Mouse (Mus musculus) CH12.LX (cell line): ENCODE measurements around the gene Cldn13. TPM values are rescaled to one million over a fixed set of nuclear protein-coding genes. Genes with fewer than 3 reads are reported as not detected.

Experiments
- DNase-seq: peaks from one replicate; pipeline ENCODE4 v3.0.0-alpha.2; 2013; ENCODE audit errors: extremely low read depth
- H3K27ac ChIP-seq: 2 replicates; pipeline ENCODE4 v1.5.1; 2012; ENCODE audit warnings: low read depth, mild to moderate bottlenecking, control low read depth, moderate library complexity; ENCODE audit not compliant: insufficient read depth
- H3K27me3 ChIP-seq: replicated peaks from 2 replicates; pipeline ENCODE3; 2012; ENCODE audit warnings: inconsistent platforms
- H3K36me3 ChIP-seq, 2 experiments: replicated peaks in 1 of 2; 2 replicates each; pipeline versions ENCODE3 to v1.6.1; 2012; ENCODE audit warnings: inconsistent platforms in 1 of 2, low read length in 1 of 2, mild to moderate bottlenecking in 1 of 2, mixed read lengths in 1 of 2, moderate library complexity in 1 of 2; ENCODE audit not compliant: control insufficient read depth in 1 of 2, insufficient read depth in 1 of 2
- H3K4me1 ChIP-seq, 2 experiments: 2 replicates each; pipeline ENCODE4 v1.6.1; 2012; ENCODE audit warnings: inconsistent platforms in 1 of 2, moderate library complexity in 1 of 2; ENCODE audit not compliant: insufficient read depth in 2 of 2, control insufficient read depth in 1 of 2
- H3K4me2 ChIP-seq: 2 replicates; pipeline ENCODE4 v1.6.1; 2012; ENCODE audit warnings: low read depth, mild to moderate bottlenecking, control low read depth; ENCODE audit not compliant: poor library complexity, insufficient read depth, severe bottlenecking
- H3K4me3 ChIP-seq, 3 experiments: fragments of 150-350 bp in 1 of 3; sonication (generic) in 1 of 3; replicated peaks in 1 of 3; 2 replicates each; pipeline versions ENCODE3 to v1.5.1; 2011 to 2012; ENCODE audit warnings: low read depth in 2 of 3, low read length in 2 of 3, mild to moderate bottlenecking in 2 of 3, moderate library complexity in 2 of 3, control low read depth in 1 of 3, improper control_type of control experiment in 1 of 3, inconsistent platforms in 1 of 3, mixed read lengths in 1 of 3; ENCODE audit not compliant: poor library complexity in 1 of 3
- H3K79me2 ChIP-seq: replicated peaks from 2 replicates; pipeline ENCODE4 v1.6.1; 2012; ENCODE audit warnings: mild to moderate bottlenecking, moderate library complexity; ENCODE audit not compliant: control insufficient read depth, poor library complexity, insufficient read depth, severe bottlenecking; ENCODE audit errors: extremely low read depth
- H3K9ac ChIP-seq: 2 replicates; pipeline ENCODE4 v1.6.1; 2012; ENCODE audit warnings: low read depth, mild to moderate bottlenecking, control low read depth, moderate library complexity; ENCODE audit not compliant: insufficient read depth
- H3K9me3 ChIP-seq: replicated peaks from 2 replicates; pipeline ENCODE3; 2012; ENCODE audit warnings: low read length, inconsistent platforms, mixed read lengths
- BHLHE40 ChIP-seq: IDR thresholded peaks from 2 replicates; pipeline ENCODE4 v1.6.1; 2011; ENCODE audit warnings: mild to moderate bottlenecking, low read depth, low read length, improper control_type of control experiment
- CHD2 ChIP-seq: IDR thresholded peaks from 2 replicates; pipeline ENCODE4 v1.6.1; 2011; ENCODE audit warnings: low read length, improper control_type of control experiment
- CTCF ChIP-seq, 2 experiments: IDR thresholded peaks in 1 of 2; conservative IDR thresholded peaks in 1 of 2; 2 replicates each; pipeline ENCODE4 v1.5.1; 2011 to 2012; ENCODE audit warnings: low read depth in 2 of 2, low read length in 2 of 2, improper control_type of control experiment in 1 of 2, inconsistent platforms in 1 of 2, mild to moderate bottlenecking in 1 of 2, moderate library complexity in 1 of 2
- E2F4 ChIP-seq: IDR thresholded peaks from 2 replicates; pipeline ENCODE4 v1.6.1; 2011; ENCODE audit warnings: low read depth, low read length, improper control_type of control experiment; ENCODE audit not compliant: insufficient replicate concordance
- ELF1 ChIP-seq: IDR thresholded peaks from 2 replicates; pipeline ENCODE4 v1.6.1; 2014; ENCODE audit warnings: low read depth, mild to moderate bottlenecking, inconsistent platforms, low read length, improper control_type of control experiment
- EP300 ChIP-seq: IDR thresholded peaks from 2 replicates; pipeline ENCODE4 v1.6.1; 2011; ENCODE audit warnings: low read length, improper control_type of control experiment
- ETS1 ChIP-seq: conservative IDR thresholded peaks from 2 replicates; pipeline ENCODE4 v1.6.1; 2012; ENCODE audit warnings: low read depth, mild to moderate bottlenecking, inconsistent platforms, low read length, improper control_type of control experiment, moderate library complexity
- HCFC1 ChIP-seq: IDR thresholded peaks from 2 replicates; pipeline ENCODE4 v1.6.1; 2012; ENCODE audit warnings: low read depth, mild to moderate bottlenecking, inconsistent platforms, low read length, improper control_type of control experiment
- IRF4 ChIP-seq: IDR thresholded peaks from 2 replicates; pipeline ENCODE4 v1.6.1; 2014; ENCODE audit warnings: low read depth, mild to moderate bottlenecking, inconsistent platforms, low read length, improper control_type of control experiment
- JUN ChIP-seq: IDR thresholded peaks from 2 replicates; pipeline ENCODE4 v1.6.1; 2011; ENCODE audit warnings: low read depth, mild to moderate bottlenecking, low read length, improper control_type of control experiment, moderate library complexity; ENCODE audit not compliant: insufficient read depth
- JUND ChIP-seq: conservative IDR thresholded peaks from 2 replicates; pipeline ENCODE4 v1.6.1; 2011; ENCODE audit warnings: low read depth, low read length, improper control_type of control experiment
- MAFK ChIP-seq: IDR thresholded peaks from 2 replicates; pipeline ENCODE4 v1.6.1; 2011; ENCODE audit warnings: low read length, improper control_type of control experiment; ENCODE audit not compliant: insufficient replicate concordance
- MEF2A ChIP-seq: IDR thresholded peaks from 2 replicates; pipeline ENCODE4 v1.6.1; 2014; ENCODE audit warnings: low read depth, mild to moderate bottlenecking, inconsistent platforms, low read length, improper control_type of control experiment, borderline replicate concordance
- MXI1 ChIP-seq: IDR thresholded peaks from 2 replicates; pipeline ENCODE4 v1.6.1; 2011; ENCODE audit warnings: mild to moderate bottlenecking, low read depth, low read length, improper control_type of control experiment
- MYC ChIP-seq: IDR thresholded peaks from 2 replicates; pipeline ENCODE4 v1.6.1; 2011; ENCODE audit warnings: low read depth, mild to moderate bottlenecking, improper control_type of control experiment, low read length
- NELFE ChIP-seq: IDR thresholded peaks from 2 replicates; pipeline ENCODE4 v1.6.1; 2011; ENCODE audit warnings: low read depth, low read length, improper control_type of control experiment
- PAX5 ChIP-seq: IDR thresholded peaks from 2 replicates; pipeline ENCODE4 v1.6.1; 2012; ENCODE audit warnings: low read length, inconsistent platforms, mixed read lengths
- POLR2A ChIP-seq: IDR thresholded peaks from 2 replicates; pipeline ENCODE4 v1.6.1; 2011; ENCODE audit warnings: low read depth, mild to moderate bottlenecking, improper control_type of control experiment, low read length
- POLR2AphosphoS2 ChIP-seq: IDR thresholded peaks from 2 replicates; pipeline ENCODE4 v1.6.1; 2011; ENCODE audit warnings: low read depth, low read length, improper control_type of control experiment
- RAD21 ChIP-seq: IDR thresholded peaks from 2 replicates; pipeline ENCODE4 v1.6.1; 2011; ENCODE audit warnings: low read depth, mild to moderate bottlenecking, low read length, improper control_type of control experiment, moderate library complexity
- RCOR1 ChIP-seq: conservative IDR thresholded peaks from 2 replicates; pipeline ENCODE4 v1.6.1; 2012; ENCODE audit warnings: low read depth, mild to moderate bottlenecking, inconsistent platforms, low read length, improper control_type of control experiment
- SIN3A ChIP-seq: IDR thresholded peaks from 2 replicates; pipeline ENCODE4 v1.6.1; 2012; ENCODE audit warnings: low read length, improper control_type of control experiment, inconsistent platforms
- SMC3 ChIP-seq: IDR thresholded peaks from 2 replicates; pipeline ENCODE4 v1.6.1; 2011; ENCODE audit warnings: low read depth, low read length, improper control_type of control experiment
- TCF12 ChIP-seq: IDR thresholded peaks from 2 replicates; pipeline ENCODE4 v1.6.1; 2014; ENCODE audit warnings: low read depth, mild to moderate bottlenecking, inconsistent platforms, low read length, improper control_type of control experiment
- USF1 ChIP-seq: IDR thresholded peaks from 2 replicates; pipeline ENCODE4 v1.6.1; 2014; ENCODE audit warnings: low read depth, mild to moderate bottlenecking, inconsistent platforms, low read length, improper control_type of control experiment
- USF2 ChIP-seq: conservative IDR thresholded peaks from 2 replicates; pipeline ENCODE4 v1.6.1; 2011; ENCODE audit warnings: low read depth, low read length, improper control_type of control experiment
- ZC3H11A ChIP-seq: IDR thresholded peaks from 2 replicates; pipeline ENCODE4 v1.6.1; 2012; ENCODE audit warnings: low read depth, mild to moderate bottlenecking, inconsistent platforms, low read length, improper control_type of control experiment
- ZMIZ1 ChIP-seq: IDR thresholded peaks from 2 replicates; pipeline ENCODE4 v1.6.1; 2012; ENCODE audit warnings: low read depth, mild to moderate bottlenecking, inconsistent platforms, low read length, improper control_type of control experiment
- ZNF384 ChIP-seq: IDR thresholded peaks from 2 replicates; pipeline ENCODE4 v1.6.1; 2012; ENCODE audit warnings: low read depth, low read length, improper control_type of control experiment, inconsistent platforms
- dilution Hi-C: fragments of 300-500 bp; cut with MboI; formaldehyde crosslinking; loops from 2 replicates; pipeline ENCODE4 v1.14.3; 2020; ENCODE audit warnings: low sequenced_read_pairs; ENCODE audit not compliant: extremely low pct_unique_long_range_greater_than_20kb, extremely low pct_ligation_motif_present
- in situ Hi-C: fragments of 300-500 bp; cut with MboI; formaldehyde crosslinking; loops from 3 replicates; pipeline ENCODE4 v1.14.3; 2019; ENCODE audit warnings: low sequenced_read_pairs, low pct_ligation_motif_present, low pct_unique_long_range_greater_than_20kb, mixed read lengths
- polyA plus RNA-seq: library from polyadenylated mRNA; unstranded; fragments of >175 nt; gene quantifications from 2 replicates; pipeline ENCODE4 v1.2.1, GENCODE M21; 2012; ENCODE audit warnings: low read depth; ENCODE audit not compliant: insufficient read length
- total RNA-seq, 2 experiments: library from RNA; depleted of rRNA; stranded (reverse); fragments of 300-350 nt in 1 of 2; fragments of >200 nt in 1 of 2; gene quantifications; 2 replicates each; pipeline ENCODE4 v1.2.3; 2012 to 2014

Cldn13 gene
- total and polyA plus RNA-seq, 3 experiments = not detected

- in situ Hi-C loops (loop anchor here (25.0 kb wide), 2 partner anchors 170 to 205 kb away; partner anchors contain the start of gene Eln), dilution Hi-C loops (no loop called here)
- Histone ChIP-seq H3K36me3 (no peaks in the 10 kb centered on the region), H3K27me3 (peaks cover 56% of the 10 kb centered on the region), H3K9me3 (peaks cover 5% of the 10 kb centered on the region), H3K4me3 (no peak overlapping the region), H3K4me2 (no peak overlapping the region; the same call in 1 of the 2 replicates), H3K27ac (no peak overlapping the region), H3K4me1 (peaks cover 0 to 2% of the 10 kb centered on the region in 2 experiments; a peak in 1 of 4 replicates), H3K9ac (no peak overlapping the region), H3K79me2 (no peaks in the 10 kb centered on the region)
- DNase-seq = peak; percentile 87
- peak; percentile 20; the same call in 1 of the 2 replicates for TF ChIP-seq ELF1
- TF ChIP-seq CTCF (conservative IDR thresholded peaks at IDR 0.05 in 1 of 2, IDR thresholded peaks at IDR 0.05 in 1 of 2; ENCODE audit: low read depth in 2 of 2, low read length in 2 of 2) = peak; percentile 91 to 98
- TF ChIP-seq RAD21 = peak; percentile 91
- peak; percentile 37; the same call in 1 of the 2 replicates for TF ChIP-seq NELFE
- peak; percentile 78 for TF ChIP-seq MYC
- no peak for TF ChIP-seq USF1
- TF ChIP-seq IRF4 = peak; percentile 5; the same call in 1 of the 2 replicates
- TF ChIP-seq CHD2 = no peak
- no peak for TF ChIP-seq PAX5
- TF ChIP-seq BHLHE40 = peak; percentile 54; the same call in 1 of the 2 replicates
- TF ChIP-seq ZC3H11A = peak; percentile 64
- TF ChIP-seq USF2 = no peak
- TF ChIP-seq SMC3 = peak; percentile 96
These were observed 8.2 kb downstream of the Cldn13 start for GRCm38 (mm10) chr5:134907135-134907534.

DNA sequence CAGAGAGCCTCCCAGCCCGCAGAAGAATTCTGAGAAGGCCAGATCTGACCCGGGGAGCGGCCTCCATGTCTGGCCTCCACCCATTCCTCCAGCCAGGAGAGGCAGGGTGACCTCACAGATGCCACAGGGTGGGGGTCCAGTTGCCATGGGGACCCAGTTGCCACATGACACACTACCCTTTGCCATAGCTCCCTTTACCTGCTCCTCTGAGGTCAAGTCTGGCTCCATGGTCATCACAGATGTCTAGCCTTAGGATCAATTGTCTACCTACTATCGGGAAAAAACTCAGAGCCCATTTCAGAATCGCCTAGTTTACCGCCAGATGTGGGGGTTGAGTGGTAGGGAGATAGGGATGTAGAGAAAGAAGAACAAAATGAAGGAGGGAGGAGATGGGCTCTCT lies 8.7 kb downstream of the Cldn13 start, which contains the start of gene Tmem270:
Gene Tmem270 (minus strand): TSS at position 101 of the 400 bp plus-strand sequence.
- in situ Hi-C loops = loop anchor here (25.0 kb wide), 2 partner anchors 169 to 206 kb away; partner anchors contain the start of gene Eln

More for the DNA sequence above, 8.7 kb downstream of the Cldn13 start, which contains the start of gene Tmem270:
- Histone ChIP-seq H3K79me2 (no peaks in the 10 kb centered on the region), H3K9ac (no peak within 1 kb of the TSS), H3K27me3 (peaks cover 56% of the 10 kb centered on the region), H3K36me3 (no peaks in the 10 kb centered on the region)
- TF ChIP-seq JUND (no peak), MAFK (no peak), HCFC1 (no peak), RCOR1 (no peak), MEF2A (no peak), USF2 (no peak), USF1 (no peak), RAD21 (no peak), ETS1 (no peak), POLR2AphosphoS2 (no peak), POLR2A (no peak), MXI1 (no peak), JUN (no peak), TCF12 (no peak), E2F4 (no peak), ZNF384 (no peak), ZMIZ1 (no peak), EP300 (no peak), SIN3A (no peak)
- TF ChIP-seq, all 38 proteins: peak for 0
- Histone ChIP-seq H3K27ac (no peak within 1 kb of the TSS), H3K9me3 (peaks cover 5% of the 10 kb centered on the region), H3K4me3 (peak within 1 kb of the TSS in 1 of 3 experiments; percentile 18), H3K4me1 (peaks cover 0 to 2% of the 10 kb centered on the region in 2 experiments; a peak in 1 of 4 replicates), H3K4me2 (no peak within 1 kb of the TSS; the same call in 1 of the 2 replicates)
- DNase-seq = no peak
- dilution Hi-C loops = no loop called here
